Mouse (Mus musculus): ENCODE data around the gene Rmdn3. TPM values are rescaled to one million over a fixed set of nuclear protein-coding genes. Genes with fewer than 3 reads are reported as not detected.
A peak's percentile ranks its signal among the peaks of the same experiment; 100 is the strongest.

The Rmdn3 gene
- polyA plus RNA-seq, 1 experiment = 9.2 TPM

DNA sequence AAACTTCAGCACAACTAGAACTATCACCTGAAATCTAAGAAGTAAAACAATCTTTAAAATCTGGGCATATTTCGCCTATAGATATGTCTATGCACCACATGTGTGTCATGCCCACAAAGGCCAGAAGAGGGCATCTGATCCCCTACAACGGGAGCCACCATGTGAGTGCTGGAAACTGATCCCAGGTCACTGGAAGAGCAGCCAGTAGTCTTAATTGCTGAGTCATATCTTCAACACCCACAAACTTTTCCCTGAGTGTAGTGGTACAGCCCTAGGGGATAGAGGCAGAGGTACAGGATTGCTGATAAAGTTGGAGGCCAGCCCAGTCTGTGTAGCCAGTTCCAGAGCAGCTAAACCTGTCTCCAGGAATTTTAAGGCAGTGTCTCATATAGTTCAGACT lies 11.6 kb downstream of the Rmdn3 start:
- Histone ChIP-seq H3K27me3 (ENCODE audit: control insufficient read depth, insufficient read depth, low read length) (no peaks in the 10 kb centered on the region), H3K36me3 (ENCODE audit: control insufficient read depth, insufficient read depth, low read length) (peaks cover 10% of the 10 kb centered on the region), H3K4me3 (ENCODE audit: control insufficient read depth, low read depth, low read length) (no peak overlapping the region), H3K4me1 (ENCODE audit: control insufficient read depth, insufficient read depth, low read length) (no peaks in the 10 kb centered on the region), H3K27ac (ENCODE audit: control insufficient read depth, insufficient read depth, low read depth, low read length) (no peak overlapping the region)
- no peak for TF ChIP-seq CTCF (IDR thresholded peaks at IDR 0.05; ENCODE audit: control insufficient read depth, insufficient read depth, insufficient replicate concordance, low read depth, low read length)
- TF ChIP-seq POLR2A (IDR thresholded peaks at IDR 0.05; ENCODE audit: control insufficient read depth, low read depth, low read length) = no peak

DNA sequence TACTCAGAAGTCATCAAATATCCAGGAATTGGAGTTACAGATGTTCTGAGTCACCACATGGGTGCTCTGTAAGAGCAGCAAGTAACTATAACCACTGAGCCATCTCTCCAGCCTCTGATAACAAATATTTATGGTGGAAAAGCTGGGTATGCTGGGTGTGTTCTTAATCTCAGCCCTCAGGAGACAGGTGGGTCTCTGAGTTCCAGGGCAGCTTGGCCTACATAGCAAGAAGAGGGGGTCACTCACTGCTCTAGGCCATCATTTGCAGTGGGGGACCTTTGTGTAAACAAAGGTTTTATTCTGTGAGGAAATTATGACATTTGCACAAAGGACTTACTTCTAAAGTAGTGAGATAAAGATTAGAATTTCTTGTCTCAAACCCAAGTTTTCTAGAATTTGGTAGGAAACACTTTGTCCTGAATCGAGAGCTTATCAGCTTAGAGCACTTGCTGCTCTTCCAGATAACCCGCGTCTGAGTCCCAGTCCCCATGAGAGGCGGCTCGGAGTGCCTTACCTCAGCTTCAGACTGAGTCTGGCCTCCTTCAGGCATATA lies 20.4 kb downstream of the Rmdn3 start:
- Histone ChIP-seq H3K27me3 (ENCODE audit: control insufficient read depth, insufficient read depth, low read length) (no peaks in the 10 kb centered on the region), H3K4me1 (ENCODE audit: control insufficient read depth, insufficient read depth, low read length) (no peaks in the 10 kb centered on the region), H3K4me3 (ENCODE audit: control insufficient read depth, low read depth, low read length) (no peak overlapping the region), H3K36me3 (ENCODE audit: control insufficient read depth, insufficient read depth, low read length) (peaks cover 8% of the 10 kb centered on the region), H3K27ac (ENCODE audit: control insufficient read depth, insufficient read depth, low read depth, low read length) (no peak overlapping the region)
- TF ChIP-seq POLR2A (IDR thresholded peaks at IDR 0.05; ENCODE audit: control insufficient read depth, low read depth, low read length) = no peak

DNA sequence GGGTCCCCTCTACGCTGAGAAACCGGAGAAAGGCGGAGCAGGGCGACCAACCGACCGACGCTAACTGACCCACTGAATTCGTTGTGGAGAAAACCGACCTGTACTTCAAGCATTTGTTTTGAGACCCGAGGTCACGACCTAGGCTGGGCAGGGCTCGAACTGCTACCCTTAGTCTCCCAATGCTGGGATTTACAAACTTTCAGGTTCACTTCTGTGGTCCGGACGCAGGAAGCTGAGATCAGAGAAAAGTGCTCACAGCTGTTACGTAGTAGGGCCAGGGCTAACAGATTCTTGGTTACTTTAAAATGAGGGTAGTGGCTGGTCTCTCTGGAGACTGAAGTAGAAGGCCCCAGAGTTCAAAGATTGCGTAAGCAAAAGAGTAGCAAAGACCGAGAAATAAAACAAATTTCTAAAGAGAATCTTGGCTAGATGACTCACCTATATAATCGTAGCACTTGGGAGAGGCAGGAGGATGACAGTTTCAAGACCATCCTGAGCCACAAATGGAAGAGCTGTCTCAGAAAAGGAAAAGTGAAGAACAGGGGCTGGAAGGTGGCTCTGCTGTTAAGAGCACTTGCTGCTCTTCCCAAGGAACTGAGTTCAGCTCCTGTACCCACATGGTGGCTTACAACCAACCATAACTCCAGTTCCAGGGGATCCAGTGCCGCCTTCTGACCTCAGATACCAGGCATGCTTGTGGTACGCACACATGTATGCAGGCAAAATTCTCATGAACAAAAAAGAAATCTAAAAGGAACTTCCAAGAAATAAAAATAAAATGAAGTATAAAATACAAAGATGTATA lies 43.5 kb downstream of the Rmdn3 start:
- TF ChIP-seq CTCF (IDR thresholded peaks at IDR 0.05; ENCODE audit: control insufficient read depth, insufficient read depth, insufficient replicate concordance, low read depth, low read length) = no peak
- no peak for TF ChIP-seq POLR2A (IDR thresholded peaks at IDR 0.05; ENCODE audit: control insufficient read depth, low read depth, low read length)
- no peaks in the 10 kb centered on the region for H3K27me3 ChIP-seq (ENCODE audit: control insufficient read depth, insufficient read depth, low read length)
- no peaks in the 10 kb centered on the region for H3K36me3 ChIP-seq (ENCODE audit: control insufficient read depth, insufficient read depth, low read length)
- no peaks in the 10 kb centered on the region for H3K4me1 ChIP-seq (ENCODE audit: control insufficient read depth, insufficient read depth, low read length)
- H3K4me3 ChIP-seq (ENCODE audit: control insufficient read depth, low read depth, low read length) = peak overlapping the region; percentile 96
- peak overlapping the region; percentile 75 for H3K27ac ChIP-seq (ENCODE audit: control insufficient read depth, insufficient read depth, low read depth, low read length)

DNA sequence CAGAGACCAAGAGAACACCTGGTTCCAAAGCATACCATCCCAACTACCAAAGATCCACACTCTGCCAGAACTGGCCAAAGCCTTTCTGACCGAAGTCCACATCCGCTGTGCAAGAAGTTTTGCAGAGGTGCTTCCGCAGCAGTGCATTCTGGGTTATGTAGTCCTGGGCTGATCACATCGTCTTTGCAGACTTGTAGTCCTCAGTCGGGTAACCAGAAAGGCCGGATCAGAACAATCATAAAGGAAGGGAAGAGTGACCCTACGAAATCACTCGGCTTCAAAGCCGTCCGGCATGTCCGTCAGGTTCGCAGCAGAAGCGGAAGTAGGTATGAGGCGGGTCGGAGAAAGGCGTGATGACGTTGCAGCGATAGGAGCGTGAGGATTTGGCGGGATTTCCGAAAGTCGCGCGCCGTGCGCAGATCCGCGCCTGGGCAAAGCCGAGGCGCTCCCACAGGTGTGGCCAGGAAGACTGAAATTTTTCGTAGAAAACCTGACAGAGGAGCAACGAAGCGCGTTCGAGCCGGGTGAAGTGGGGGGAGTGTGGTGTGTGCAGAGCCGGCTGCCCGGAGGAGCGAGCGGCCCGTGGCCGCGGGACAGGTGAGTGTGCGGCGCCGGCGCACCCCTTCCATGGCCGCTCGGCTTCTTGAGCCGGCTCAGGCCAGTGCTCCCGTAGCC lies 44.3 kb downstream of the Rmdn3 start, which contains the start of gene Rad51:
TSS of gene Rad51 (plus strand) at position 356 of the 675 bp plus-strand sequence.
- TF ChIP-seq CTCF (IDR thresholded peaks at IDR 0.05; ENCODE audit: control insufficient read depth, insufficient read depth, insufficient replicate concordance, low read depth, low read length) (no peak), POLR2A (IDR thresholded peaks at IDR 0.05; ENCODE audit: control insufficient read depth, low read depth, low read length) (peak; percentile 56)
- H3K27me3 ChIP-seq (ENCODE audit: control insufficient read depth, insufficient read depth, low read length) = no peaks in the 10 kb centered on the region
- H3K4me3 ChIP-seq (ENCODE audit: control insufficient read depth, low read depth, low read length) = peak within 1 kb of the TSS; percentile 96
- no peaks in the 10 kb centered on the region for H3K4me1 ChIP-seq (ENCODE audit: control insufficient read depth, insufficient read depth, low read length)
- H3K27ac ChIP-seq (ENCODE audit: control insufficient read depth, insufficient read depth, low read depth, low read length) = peak within 1 kb of the TSS; percentile 96
- no peaks in the 10 kb centered on the region for H3K36me3 ChIP-seq (ENCODE audit: control insufficient read depth, insufficient read depth, low read length)

DNA sequence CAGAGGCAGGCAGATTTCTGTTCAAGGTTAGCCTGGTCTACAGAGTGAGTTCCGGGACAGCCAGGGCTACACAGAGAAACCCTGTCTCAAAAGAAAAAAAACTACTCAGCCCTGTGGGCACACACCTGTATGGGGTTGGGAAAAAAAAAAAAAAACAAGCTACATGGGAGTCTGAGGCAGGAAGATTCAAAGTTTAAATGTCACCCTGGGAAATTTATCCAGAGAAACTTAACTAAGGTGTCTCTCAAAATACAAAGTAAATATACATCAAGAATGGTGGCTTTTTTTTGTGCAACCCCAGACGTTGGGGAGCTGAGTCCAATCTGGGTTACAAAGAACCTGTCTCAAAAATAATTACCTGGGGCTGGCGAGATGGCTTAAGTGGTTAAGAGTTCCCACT lies 45.8 kb downstream of the Rmdn3 start:
- Histone ChIP-seq H3K4me1 (ENCODE audit: control insufficient read depth, insufficient read depth, low read length) (no peaks in the 10 kb centered on the region), H3K4me3 (ENCODE audit: control insufficient read depth, low read depth, low read length) (no peak overlapping the region), H3K27ac (ENCODE audit: control insufficient read depth, insufficient read depth, low read depth, low read length) (no peak overlapping the region), H3K27me3 (ENCODE audit: control insufficient read depth, insufficient read depth, low read length) (no peaks in the 10 kb centered on the region), H3K36me3 (ENCODE audit: control insufficient read depth, insufficient read depth, low read length) (no peaks in the 10 kb centered on the region)
- no peak for TF ChIP-seq CTCF (IDR thresholded peaks at IDR 0.05; ENCODE audit: control insufficient read depth, insufficient read depth, insufficient replicate concordance, low read depth, low read length)
- TF ChIP-seq POLR2A (IDR thresholded peaks at IDR 0.05; ENCODE audit: control insufficient read depth, low read depth, low read length) = no peak

DNA sequence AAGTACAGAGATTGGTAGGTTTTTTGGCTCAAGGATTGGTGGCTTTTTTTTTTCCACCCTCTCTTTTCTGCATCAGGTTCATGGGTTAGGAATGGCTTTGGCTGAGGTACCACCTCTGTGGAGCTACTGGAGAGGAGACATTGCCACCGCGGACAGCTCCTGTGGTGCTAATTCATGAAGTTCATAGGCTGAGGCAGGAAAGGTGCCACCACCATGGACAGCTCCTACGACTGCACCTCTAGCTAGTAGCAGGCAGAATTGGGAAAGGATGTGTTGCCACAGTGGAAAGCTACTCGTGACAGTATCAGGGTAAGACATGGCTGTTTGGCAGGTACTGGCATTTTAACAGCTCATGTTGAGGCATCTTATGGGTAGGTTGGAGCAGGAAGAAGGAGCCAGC lies 48.3 kb downstream of the Rmdn3 start:
- no peak overlapping the region for H3K27ac ChIP-seq (ENCODE audit: control insufficient read depth, insufficient read depth, low read depth, low read length)
- no peaks in the 10 kb centered on the region for H3K27me3 ChIP-seq (ENCODE audit: control insufficient read depth, insufficient read depth, low read length)
- TF ChIP-seq POLR2A (IDR thresholded peaks at IDR 0.05; ENCODE audit: control insufficient read depth, low read depth, low read length) = no peak
- TF ChIP-seq CTCF (IDR thresholded peaks at IDR 0.05; ENCODE audit: control insufficient read depth, insufficient read depth, insufficient replicate concordance, low read depth, low read length) = no peak
- no peak overlapping the region for H3K4me3 ChIP-seq (ENCODE audit: control insufficient read depth, low read depth, low read length)
- no peaks in the 10 kb centered on the region for H3K36me3 ChIP-seq (ENCODE audit: control insufficient read depth, insufficient read depth, low read length)
- H3K4me1 ChIP-seq (ENCODE audit: control insufficient read depth, insufficient read depth, low read length) = no peaks in the 10 kb centered on the region

DNA sequence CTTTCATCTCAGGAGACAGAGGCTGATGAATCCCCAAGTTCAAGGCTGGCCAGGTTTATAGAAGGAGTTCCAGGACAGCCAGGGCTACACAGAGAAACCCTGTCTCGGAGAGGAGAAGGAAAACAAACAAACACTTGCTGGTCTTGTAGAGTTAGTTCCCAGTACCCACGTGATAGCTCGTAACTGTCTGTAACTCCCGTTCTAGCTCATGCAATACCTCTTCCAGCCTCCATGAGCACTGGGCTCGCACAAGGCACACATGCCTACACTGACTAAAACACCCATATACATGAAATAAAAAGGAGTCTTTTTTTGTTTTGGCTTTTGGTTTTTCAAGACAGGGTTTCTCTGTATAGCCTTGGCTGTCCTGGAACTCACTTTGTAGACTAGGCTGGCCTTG lies 50.3 kb downstream of the Rmdn3 start:
- Histone ChIP-seq H3K27me3 (ENCODE audit: control insufficient read depth, insufficient read depth, low read length) (no peaks in the 10 kb centered on the region), H3K36me3 (ENCODE audit: control insufficient read depth, insufficient read depth, low read length) (no peaks in the 10 kb centered on the region), H3K4me3 (ENCODE audit: control insufficient read depth, low read depth, low read length) (no peak overlapping the region), H3K4me1 (ENCODE audit: control insufficient read depth, insufficient read depth, low read length) (no peaks in the 10 kb centered on the region), H3K27ac (ENCODE audit: control insufficient read depth, insufficient read depth, low read depth, low read length) (no peak overlapping the region)
- no peak for TF ChIP-seq POLR2A (IDR thresholded peaks at IDR 0.05; ENCODE audit: control insufficient read depth, low read depth, low read length)
- TF ChIP-seq CTCF (IDR thresholded peaks at IDR 0.05; ENCODE audit: control insufficient read depth, insufficient read depth, insufficient replicate concordance, low read depth, low read length) = no peak
